Mouse (Mus musculus) liver, embryonic 16.5 days (tissue): ENCODE data around the gene Dscam. TPM values are rescaled to one million over a fixed set of nuclear protein-coding genes. Genes with fewer than 3 reads are reported as not detected.

ENCODE experiments used
- ATAC-seq: fragments of 200-750 bp; cut with Nextera tagmentation; 2 replicates; pipeline ENCODE4 v1.8.0; 2017; ENCODE audit warnings: low read depth, mild to moderate bottlenecking, moderate number of reproducible peaks, moderate library complexity
- H3K27ac ChIP-seq: fragments of 300-500 bp; sonication (generic); 2 replicates; pipeline ENCODE4 v1.5.1; 2014; ENCODE audit warnings: mild to moderate bottlenecking, low read length
- H3K27me3 ChIP-seq: fragments of 300-500 bp; sonication (generic); 2 replicates; pipeline ENCODE4 v1.6.1; 2014; ENCODE audit warnings: low read depth, low read length, mixed read lengths; ENCODE audit not compliant: control insufficient read depth, insufficient read depth
- H3K36me3 ChIP-seq: fragments of 300-500 bp; sonication (generic); 2 replicates; pipeline ENCODE4 v1.6.1; 2014; ENCODE audit warnings: mild to moderate bottlenecking; ENCODE audit not compliant: control insufficient read depth, insufficient read depth
- H3K4me1 ChIP-seq: fragments of 300-500 bp; sonication (generic); 2 replicates; pipeline ENCODE4 v1.6.1; 2014; ENCODE audit warnings: low read depth, low read length, mixed read lengths; ENCODE audit not compliant: control insufficient read depth
- H3K4me2 ChIP-seq: fragments of 300-500 bp; sonication (generic); 2 replicates; pipeline ENCODE4 v1.6.1; 2014; ENCODE audit warnings: low read depth, low read length, mixed read lengths
- H3K4me3 ChIP-seq: fragments of 300-500 bp; sonication (generic); 2 replicates; pipeline ENCODE4 v1.5.1; 2014; ENCODE audit warnings: low read depth, mild to moderate bottlenecking, low read length
- H3K9ac ChIP-seq: fragments of 300-500 bp; sonication (generic); 2 replicates; pipeline ENCODE4 v1.6.1; 2014; ENCODE audit warnings: low read depth, low read length
- H3K9me3 ChIP-seq: fragments of 300-500 bp; sonication (generic); replicated peaks from 2 replicates; pipeline ENCODE4 v1.6.1; 2016; ENCODE audit warnings: low read length; ENCODE audit not compliant: control insufficient read depth
- WGBS: fragments of 180-500 bp; shearing (Covaris S2); extraction: QIAGEN DNeasy Blood & Tissue Kit; methylation state at CpG from one replicate; pipeline ENCODE4 v1.1.7; 2014; ENCODE audit not compliant: insufficient replicate concordance; 5-methylcytosine and 5-hydroxymethylcytosine counted together
- polyA plus RNA-seq: library from polyadenylated mRNA; unstranded; fragments of >200 nt; fragmentation: Nextera tagmentation; extraction: Ambion mirVana; gene quantifications from 2 replicates; pipeline ENCODE4 v1.2.1, GENCODE M21; 2015

The Dscam gene
- polyA plus RNA-seq, 1 experiment from 2014 or later = not detected

GRCm38 (mm10) chr16:96756994-96757393 is 413.6 kb downstream of the Dscam start:
- no peaks in the 10 kb centered on the region for H3K9me3 ChIP-seq
- no peaks in the 10 kb centered on the region for H3K36me3 ChIP-seq
- H3K27me3 ChIP-seq = no peaks in the 10 kb centered on the region
- H3K9ac ChIP-seq = no peak overlapping the region
- H3K4me1 ChIP-seq = no peaks in the 10 kb centered on the region
- no peak for ATAC-seq
- H3K27ac ChIP-seq = no peak overlapping the region
- 14% methylated on average over 7 of the region's 7 CpGs for WGBS
- no peak overlapping the region for H3K4me3 ChIP-seq
- no peak overlapping the region for H3K4me2 ChIP-seq

GRCm38 (mm10) chr16:96754971-96755504 is 415.5 kb downstream of the Dscam start:
- Histone ChIP-seq H3K27me3 (no peaks in the 10 kb centered on the region), H3K4me3 (no peak overlapping the region), H3K9me3 (no peaks in the 10 kb centered on the region), H3K4me2 (no peak overlapping the region), H3K27ac (no peak overlapping the region), H3K4me1 (no peaks in the 10 kb centered on the region), H3K9ac (no peak overlapping the region), H3K36me3 (no peaks in the 10 kb centered on the region)
- 49% methylated on average over 6 of the region's 6 CpGs for WGBS
- ATAC-seq = no peak

DNA sequence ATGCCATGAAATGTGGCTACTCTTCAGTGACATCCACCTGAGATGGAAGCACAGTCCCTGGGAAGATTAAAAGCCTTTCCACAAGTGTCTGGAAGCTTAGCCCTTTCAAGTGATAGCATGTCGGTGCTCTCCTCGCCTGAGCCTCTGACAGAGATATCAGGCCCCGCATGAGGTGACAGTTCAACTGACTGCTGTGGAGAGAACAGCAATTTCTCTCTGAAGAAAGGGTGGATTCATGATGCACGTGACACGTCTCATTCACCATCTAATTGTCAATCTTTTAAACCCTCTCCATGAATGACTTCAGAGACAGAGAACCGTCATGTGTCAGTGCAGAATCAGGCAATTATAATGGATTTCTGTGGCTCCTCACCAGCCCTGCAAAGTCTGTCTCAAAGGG is 416.2 kb downstream of the Dscam start:
- no peak for ATAC-seq
- Histone ChIP-seq H3K9ac (no peak overlapping the region), H3K9me3 (no peaks in the 10 kb centered on the region), H3K4me1 (no peaks in the 10 kb centered on the region), H3K4me3 (no peak overlapping the region), H3K27ac (no peak overlapping the region), H3K36me3 (no peaks in the 10 kb centered on the region), H3K4me2 (no peak overlapping the region), H3K27me3 (no peaks in the 10 kb centered on the region)
- WGBS = 27% methylated on average over 6 of the region's 6 CpGs

- Histone ChIP-seq H3K9ac (no peak overlapping the region), H3K9me3 (no peaks in the 10 kb centered on the region), H3K4me2 (no peak overlapping the region), H3K27ac (no peak overlapping the region), H3K4me3 (no peak overlapping the region), H3K27me3 (no peaks in the 10 kb centered on the region), H3K4me1 (no peaks in the 10 kb centered on the region), H3K36me3 (no peaks in the 10 kb centered on the region)
- ATAC-seq = no peak
- WGBS = 26% methylated on average over 4 of the region's 4 CpGs
These were observed 416.8 kb downstream of the Dscam start for GRCm38 (mm10) chr16:96753781-96754173.

DNA sequence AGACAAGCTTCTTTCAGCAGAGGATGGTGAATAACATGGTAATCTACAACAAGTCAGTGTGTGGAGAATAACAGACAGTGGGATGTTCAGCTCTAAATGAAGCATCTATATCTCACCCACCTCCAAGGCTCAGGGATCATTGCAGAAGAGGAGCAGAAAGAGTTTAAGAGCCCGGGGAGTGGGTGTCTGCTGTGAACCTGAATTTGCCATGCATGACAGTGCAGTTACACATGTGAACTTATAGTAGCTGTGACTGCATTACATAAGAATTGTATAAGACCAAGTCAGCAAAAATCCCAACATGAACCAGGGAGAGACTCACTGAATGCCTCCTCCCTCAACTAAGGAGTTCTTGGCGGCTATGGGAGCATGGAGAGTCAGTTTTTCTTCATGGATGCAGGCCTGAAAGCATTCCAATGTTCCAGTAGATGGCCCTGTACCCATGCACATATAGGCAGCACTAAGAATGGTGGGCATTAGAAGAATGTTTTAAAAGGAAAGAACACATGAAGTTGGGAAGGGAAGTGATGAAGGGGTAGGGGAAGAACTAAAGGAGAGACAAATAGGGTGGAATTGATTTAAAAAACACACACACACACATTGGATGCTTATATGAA is 417.3 kb downstream of the Dscam start:
- Histone ChIP-seq H3K36me3 (no peaks in the 10 kb centered on the region), H3K27me3 (no peaks in the 10 kb centered on the region), H3K9ac (no peak overlapping the region), H3K27ac (no peak overlapping the region), H3K4me1 (no peaks in the 10 kb centered on the region), H3K4me3 (no peak overlapping the region), H3K4me2 (no peak overlapping the region), H3K9me3 (no peaks in the 10 kb centered on the region)
- 50% methylated on average over 2 of the region's 2 CpGs for WGBS
- no peak for ATAC-seq

DNA sequence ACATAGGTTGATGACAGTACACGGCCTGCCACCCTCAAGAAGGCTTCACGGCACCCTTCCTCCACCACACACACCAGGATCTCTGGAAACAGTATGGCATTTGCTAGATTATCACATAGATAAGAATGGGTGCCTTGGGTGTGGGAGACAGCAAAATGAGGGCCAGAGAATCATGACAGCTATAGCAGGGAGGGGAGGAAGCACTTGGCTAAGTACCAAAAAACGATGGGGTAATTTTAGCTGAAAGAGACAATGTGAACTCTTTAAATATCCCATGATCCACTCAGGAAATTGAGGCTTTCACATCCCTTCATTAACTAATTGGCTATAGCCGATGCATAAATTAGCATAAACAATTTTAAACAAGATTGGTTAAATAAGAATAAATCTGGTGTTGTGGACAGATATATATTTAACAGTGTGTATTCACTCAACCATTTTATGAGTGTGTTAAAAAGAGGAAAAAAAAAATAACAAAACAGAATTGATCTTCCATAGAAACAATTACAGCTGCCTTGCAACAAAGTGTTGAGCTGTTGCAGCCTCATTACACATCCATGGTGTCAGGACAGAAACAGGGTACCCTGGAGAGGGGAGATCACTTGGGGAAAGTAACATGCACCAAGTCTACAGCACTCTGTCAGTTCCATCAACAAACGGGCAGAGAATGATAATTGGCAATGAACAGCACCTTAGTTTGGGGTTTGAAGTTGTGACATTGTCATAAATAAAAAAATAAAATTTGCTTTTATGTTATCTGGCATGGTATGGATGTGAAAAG is 427.9 kb downstream of the Dscam start:
- H3K27me3 ChIP-seq = no peaks in the 10 kb centered on the region
- no peak overlapping the region for H3K27ac ChIP-seq

GRCm38 (mm10) chr16:96741336-96741735 is 429.2 kb downstream of the Dscam start:
- Histone ChIP-seq H3K9ac (no peak overlapping the region), H3K4me2 (no peak overlapping the region), H3K27me3 (no peaks in the 10 kb centered on the region), H3K4me3 (no peak overlapping the region), H3K36me3 (no peaks in the 10 kb centered on the region), H3K9me3 (no peaks in the 10 kb centered on the region), H3K27ac (no peak overlapping the region), H3K4me1 (no peaks in the 10 kb centered on the region)
- WGBS = 22% methylated on average over 1 of the region's 1 CpGs
- ATAC-seq = peak; percentile 70; the same call in 1 of the 2 replicates

More for the DNA sequence above, 427.9 kb downstream of the Dscam start:
- Histone ChIP-seq H3K4me1 (no peaks in the 10 kb centered on the region), H3K36me3 (no peaks in the 10 kb centered on the region), H3K4me2 (no peak overlapping the region), H3K9me3 (no peaks in the 10 kb centered on the region), H3K9ac (no peak overlapping the region), H3K4me3 (no peak overlapping the region)
- 50% methylated on average over 5 of the region's 5 CpGs for WGBS
- no peak for ATAC-seq

- no peaks in the 10 kb centered on the region for H3K27me3 ChIP-seq
- no peaks in the 10 kb centered on the region for H3K4me1 ChIP-seq
- no peak overlapping the region for H3K9ac ChIP-seq
- H3K9me3 ChIP-seq = no peaks in the 10 kb centered on the region
- H3K27ac ChIP-seq = no peak overlapping the region
- no peak overlapping the region for H3K4me2 ChIP-seq
- H3K4me3 ChIP-seq = no peak overlapping the region
- 0 out of 2 replicates have a peak, but pooled peaks have one; percentile 11 for ATAC-seq
- 38% methylated on average over 7 of the region's 7 CpGs for WGBS
- H3K36me3 ChIP-seq = no peaks in the 10 kb centered on the region
These were observed 430.2 kb downstream of the Dscam start for GRCm38 (mm10) chr16:96740073-96741055.
